Mouse (Mus musculus): Measurements from ENCODE around the gene Olfr1154.

The Olfr1154 gene

GRCm38 (mm10) chr2:87905066-87905465, at the start of gene Olfr1154:
Gene Olfr1154 (minus strand): TSS chr2:87905166.
- DNase-seq (ENCODE audit: low read depth, low spot score), result no peak

DNA sequence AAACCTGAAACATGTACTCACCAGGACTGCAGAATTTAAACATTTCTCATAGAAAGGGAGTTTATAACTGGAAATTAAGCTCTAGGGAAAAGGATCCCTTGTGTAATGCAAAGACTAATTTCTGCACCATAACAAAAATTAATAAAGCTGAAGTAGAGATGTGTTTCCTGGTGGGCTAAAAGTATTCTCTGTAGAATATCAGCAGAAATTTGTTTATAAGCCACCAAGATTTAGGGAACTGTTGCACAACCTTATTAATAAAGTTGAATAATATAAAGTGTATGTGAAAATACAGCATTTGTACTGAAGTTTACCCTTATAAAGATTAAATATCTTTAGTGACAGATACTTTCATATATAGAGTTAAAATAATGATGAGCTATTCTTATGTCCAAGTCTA, 48.0 kb upstream of the Olfr1154 start, which contains the start of gene Olfr1156:
TSS of gene Olfr1156 (minus strand) at position 101 of the 400 bp plus-strand sequence.
- no peak for DNase-seq (ENCODE audit: low read depth, low spot score)

GRCm38 (mm10) chr2:87945037-87945436, 40.1 kb upstream of the Olfr1154 start, which contains the start of gene Olfr1155:
Gene Olfr1155 (minus strand): TSS chr2:87945137.
- DNase-seq (ENCODE audit: low read depth, low spot score), result no peak

DNA sequence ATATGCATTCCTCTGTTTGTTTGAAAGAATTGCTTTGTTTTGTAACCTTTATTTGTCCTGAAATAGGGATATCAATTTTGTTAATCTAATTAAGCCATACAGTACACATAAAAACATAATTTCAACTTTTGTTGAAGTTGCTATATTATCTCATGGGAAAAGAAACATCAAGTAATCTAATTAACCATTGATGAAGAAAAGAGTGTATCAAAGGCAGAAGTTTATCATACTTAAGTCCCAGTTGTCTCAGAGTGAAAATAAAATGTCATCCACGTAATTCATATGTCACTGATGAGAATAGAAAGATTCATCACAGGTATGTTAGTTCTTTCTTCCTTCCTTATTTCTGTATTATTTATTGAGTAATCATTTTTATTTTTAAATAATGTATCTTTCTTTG, 10.3 kb downstream of the Olfr1154 start, which contains the start of gene Olfr1153:
TSS of gene Olfr1153 (plus strand) at position 301 of the 400 bp plus-strand sequence.
- no peak for DNase-seq (ENCODE audit: low read depth, low spot score)

DNA sequence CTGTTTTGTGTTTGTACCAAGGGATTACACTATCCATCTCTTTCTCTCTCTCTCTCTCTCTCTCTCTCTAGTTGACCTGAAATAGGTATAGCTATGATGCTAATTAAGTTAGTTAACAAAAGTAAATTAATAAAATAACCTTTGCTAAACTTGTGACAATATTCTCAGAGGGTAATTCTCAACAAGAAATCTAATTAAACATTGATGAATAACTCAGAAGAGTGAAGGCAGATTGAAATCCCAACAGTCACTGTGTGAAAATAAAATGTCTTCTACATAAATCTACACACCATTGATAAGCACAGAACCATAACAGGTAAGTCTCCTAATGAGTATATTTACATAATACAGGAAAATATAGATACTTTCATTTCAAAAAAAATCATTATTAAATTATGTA, 38.8 kb downstream of the Olfr1154 start, which contains the start of gene Olfr1152:
TSS of gene Olfr1152 (plus strand) at position 301 of the 400 bp plus-strand sequence.
- no peak for DNase-seq (ENCODE audit: low read depth, low spot score)

DNA sequence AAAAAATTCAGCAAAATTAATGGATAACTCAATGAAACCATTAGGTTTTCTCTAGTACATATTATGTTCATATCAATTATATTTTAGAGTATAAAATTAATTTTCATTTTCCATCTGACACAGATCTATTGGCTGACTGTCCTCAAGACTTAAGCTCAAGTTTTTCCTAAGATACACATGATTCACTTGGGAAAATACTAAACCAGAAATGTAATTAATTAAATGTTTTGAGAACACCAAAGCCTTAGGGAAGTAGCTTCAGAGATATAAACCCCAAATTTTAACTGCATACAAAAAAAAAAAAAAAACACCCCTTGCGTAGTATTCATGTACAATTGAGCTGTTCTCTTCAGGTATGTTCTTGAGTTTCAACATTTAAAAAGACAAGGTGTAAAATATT, 49.4 kb downstream of the Olfr1154 start, which contains the start of gene Olfr1151:
TSS of gene Olfr1151 (plus strand) at position 301 of the 400 bp plus-strand sequence.
- no peak for DNase-seq (ENCODE audit: low read depth, low spot score)

Data from ZHBTc4 (cell line).